Mouse (Mus musculus) forebrain, embryonic 10.5 days (tissue): ENCODE results near the gene Mast4. TPM values are rescaled to one million over a fixed set of nuclear protein-coding genes. Genes with fewer than 3 reads are reported as not detected.

ENCODE experiments used
- DNase-seq: peaks from one replicate; pipeline ENCODE4 v3.0.0-alpha.2; 2017; ENCODE audit warnings: low spot score; ENCODE audit errors: extremely low spot score
- H3K27ac ChIP-seq: fragments of 300-500 bp; sonication (generic); 2 replicates; pipeline ENCODE4 v1.5.1; 2016; ENCODE audit warnings: mild to moderate bottlenecking
- H3K27me3 ChIP-seq: fragments of 300-500 bp; sonication (generic); 2 replicates; pipeline ENCODE4 v1.6.1; 2016; ENCODE audit warnings: mild to moderate bottlenecking; ENCODE audit not compliant: poor library complexity, severe bottlenecking
- H3K36me3 ChIP-seq: fragments of 300-500 bp; sonication (generic); replicated peaks from 2 replicates; pipeline ENCODE4 v1.6.1; 2016; ENCODE audit warnings: mild to moderate bottlenecking, moderate library complexity
- H3K4me1 ChIP-seq: fragments of 300-500 bp; sonication (generic); 2 replicates; pipeline ENCODE4 v1.6.1; 2016
- H3K4me3 ChIP-seq: fragments of 300-500 bp; sonication (generic); 2 replicates; pipeline ENCODE4 v1.5.1; 2016; ENCODE audit warnings: mild to moderate bottlenecking, moderate library complexity
- H3K9me3 ChIP-seq: fragments of 300-500 bp; sonication (generic); 2 replicates; pipeline ENCODE4 v1.6.1; 2016; ENCODE audit warnings: mild to moderate bottlenecking, moderate library complexity
- WGBS: fragments of 180-500 bp; shearing (Covaris S2); methylation state at CpG from one replicate; pipeline ENCODE4 v1.1.7; 2016; 5-methylcytosine and 5-hydroxymethylcytosine counted together
- polyA plus RNA-seq: library from polyadenylated mRNA; unstranded; fragments of >200 nt; fragmentation: Nextera tagmentation; extraction: Ambion mirVana; gene quantifications from 2 replicates; pipeline ENCODE4 v1.2.1, GENCODE M21; 2016

Gene Mast4
- polyA plus RNA-seq, 1 experiment from 2014 or later, result 18.3 TPM

- no peak overlapping the region for H3K27ac ChIP-seq
- H3K36me3 ChIP-seq, result no peaks in the 10 kb centered on the region
- peak; percentile 26 for DNase-seq
- peaks cover 3% of the 10 kb centered on the region; the same call in 1 of the 2 replicates for H3K27me3 ChIP-seq
- peak overlapping the region; percentile 47 for H3K4me3 ChIP-seq
- peaks cover 15% of the 10 kb centered on the region for H3K4me1 ChIP-seq
- H3K9me3 ChIP-seq, result no peaks in the 10 kb centered on the region
- whole genome bisulfite sequencing, result 10% methylated on average over 15 of the region's 15 CpGs
These were observed 376.6 kb downstream of the Mast4 start for GRCm38 (mm10) chr13:102957508-102958272.

DNA sequence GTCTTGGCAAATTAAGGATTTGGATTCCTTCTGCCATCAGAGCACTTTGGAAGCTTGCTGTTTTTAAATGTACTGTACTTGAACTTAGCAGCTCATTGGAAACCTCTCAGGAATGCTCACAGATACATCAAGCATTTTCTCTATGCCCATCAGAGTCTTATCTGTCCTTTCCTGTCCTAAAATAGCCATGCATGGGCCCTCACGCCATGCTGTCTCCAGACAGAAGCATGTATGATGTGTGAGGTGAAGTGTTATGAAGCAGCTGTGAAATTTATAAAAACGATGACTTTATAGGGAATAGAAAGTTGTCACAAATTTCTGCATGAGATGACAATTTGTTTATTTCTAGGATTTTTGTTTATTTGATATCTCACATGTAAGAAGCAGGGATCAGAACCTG is 378.8 kb downstream of the Mast4 start:
- DNase-seq, result no peak
- no peaks in the 10 kb centered on the region for H3K36me3 ChIP-seq
- H3K9me3 ChIP-seq, result no peaks in the 10 kb centered on the region
- H3K27me3 ChIP-seq, result peaks cover 3% of the 10 kb centered on the region; the same call in 1 of the 2 replicates
- no peak overlapping the region for H3K27ac ChIP-seq
- 82% methylated on average over 2 of the region's 2 CpGs for WGBS
- no peak overlapping the region for H3K4me3 ChIP-seq
- H3K4me1 ChIP-seq, result peaks cover 16% of the 10 kb centered on the region

- no peaks in the 10 kb centered on the region for H3K36me3 ChIP-seq
- H3K27ac ChIP-seq, result no peak overlapping the region
- DNase-seq, result no peak
- H3K4me1 ChIP-seq, result peaks cover 20% of the 10 kb centered on the region
- no peak overlapping the region for H3K4me3 ChIP-seq
- H3K27me3 ChIP-seq, result no peaks in the 10 kb centered on the region
- H3K9me3 ChIP-seq, result no peaks in the 10 kb centered on the region
- 47% methylated on average over 7 of the region's 7 CpGs for WGBS
These were observed 384.5 kb downstream of the Mast4 start for GRCm38 (mm10) chr13:102949756-102950155.

GRCm38 (mm10) chr13:102948966-102949365 is 385.3 kb downstream of the Mast4 start:
- H3K36me3 ChIP-seq, result no peaks in the 10 kb centered on the region
- no peaks in the 10 kb centered on the region for H3K9me3 ChIP-seq
- H3K4me1 ChIP-seq, result peaks cover 20% of the 10 kb centered on the region
- no peak overlapping the region for H3K4me3 ChIP-seq
- DNase-seq, result no peak
- no peaks in the 10 kb centered on the region for H3K27me3 ChIP-seq
- WGBS, result 91% methylated on average over 3 of the region's 3 CpGs
- H3K27ac ChIP-seq, result no peak overlapping the region

DNA sequence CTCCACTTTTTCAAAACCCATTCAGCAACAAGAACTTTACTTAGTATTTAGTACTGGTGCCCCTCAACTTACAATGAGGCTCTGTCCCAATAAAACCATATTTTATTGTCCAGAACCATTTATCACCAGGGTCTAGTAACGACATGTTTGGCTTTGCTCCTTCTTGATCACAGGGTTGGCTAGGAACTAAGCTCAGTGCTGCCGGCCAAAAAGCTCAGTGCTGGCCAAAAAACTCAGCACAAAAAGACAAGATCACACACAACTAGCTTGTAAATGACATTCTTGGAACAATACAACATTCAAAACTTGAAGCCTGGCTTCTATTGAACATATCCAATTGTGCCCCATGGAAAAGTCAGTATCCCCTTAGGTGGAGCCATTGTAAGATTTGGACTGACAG is 386.8 kb downstream of the Mast4 start:
- no peak for DNase-seq
- no peaks in the 10 kb centered on the region for H3K36me3 ChIP-seq
- H3K4me3 ChIP-seq, result no peak overlapping the region
- H3K9me3 ChIP-seq, result no peaks in the 10 kb centered on the region
- WGBS, result 88% methylated on average over 2 of the region's 2 CpGs
- H3K27me3 ChIP-seq, result no peaks in the 10 kb centered on the region
- peaks cover 20% of the 10 kb centered on the region for H3K4me1 ChIP-seq
- H3K27ac ChIP-seq, result no peak overlapping the region

GRCm38 (mm10) chr13:102946024-102946821 is 388.1 kb downstream of the Mast4 start:
- Histone ChIP-seq H3K9me3 (no peaks in the 10 kb centered on the region), H3K4me3 (no peak overlapping the region), H3K36me3 (no peaks in the 10 kb centered on the region), H3K27me3 (no peaks in the 10 kb centered on the region), H3K27ac (no peak overlapping the region), H3K4me1 (peaks cover 20% of the 10 kb centered on the region)
- WGBS, result 86% methylated on average over 13 of the region's 13 CpGs
- DNase-seq, result no peak

DNA sequence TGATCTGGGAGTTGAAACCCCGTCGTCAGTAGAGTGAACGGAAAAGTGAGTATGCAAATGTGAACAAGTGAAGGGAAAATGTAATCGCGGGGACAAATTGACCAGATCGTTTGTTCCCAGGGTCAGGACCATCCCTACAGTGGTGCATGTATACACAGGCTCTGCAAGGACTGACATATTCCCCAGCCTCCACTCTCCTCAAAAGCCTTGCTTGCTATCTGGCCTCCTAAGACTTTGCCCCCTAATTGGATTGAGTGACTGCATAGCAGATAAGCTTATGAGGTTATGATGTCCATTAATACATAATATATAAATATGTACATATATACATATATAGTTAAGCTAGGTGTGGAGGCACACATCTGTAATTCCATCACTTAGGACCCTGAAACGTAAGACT is 388.8 kb downstream of the Mast4 start:
- Histone ChIP-seq H3K4me1 (peaks cover 19% of the 10 kb centered on the region), H3K9me3 (no peaks in the 10 kb centered on the region), H3K27me3 (no peaks in the 10 kb centered on the region), H3K36me3 (no peaks in the 10 kb centered on the region), H3K27ac (no peak overlapping the region), H3K4me3 (no peak overlapping the region)
- WGBS, result 95% methylated on average over 7 of the region's 7 CpGs
- DNase-seq, result no peak

DNA sequence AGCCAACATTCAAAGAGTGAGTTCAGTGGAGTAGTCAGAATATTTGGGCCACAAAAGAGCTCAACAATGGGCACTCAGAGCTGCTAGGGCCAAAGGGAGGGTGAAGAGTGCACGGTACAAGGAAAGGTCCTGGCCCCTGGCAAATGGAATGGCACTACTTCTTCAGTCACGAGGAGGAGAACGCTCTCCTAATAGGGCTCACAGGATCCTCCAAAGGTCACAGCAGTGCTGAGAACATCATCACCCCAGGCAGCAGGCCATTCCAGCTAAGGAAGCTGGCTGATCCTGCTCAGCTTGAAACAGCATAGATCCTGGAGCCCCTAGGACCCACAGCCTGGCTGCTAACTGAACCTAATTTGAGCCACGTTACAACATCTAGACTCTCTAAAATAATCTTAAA is 389.8 kb downstream of the Mast4 start:
- H3K9me3 ChIP-seq, result no peaks in the 10 kb centered on the region
- peaks cover 10% of the 10 kb centered on the region for H3K4me1 ChIP-seq
- H3K27ac ChIP-seq, result no peak overlapping the region
- no peaks in the 10 kb centered on the region for H3K36me3 ChIP-seq
- 76% methylated on average over 4 of the region's 4 CpGs for WGBS
- no peak for DNase-seq
- no peak overlapping the region for H3K4me3 ChIP-seq
- H3K27me3 ChIP-seq, result no peaks in the 10 kb centered on the region

- no peaks in the 10 kb centered on the region for H3K27me3 ChIP-seq
- no peaks in the 10 kb centered on the region for H3K9me3 ChIP-seq
- H3K4me3 ChIP-seq, result no peak overlapping the region
- H3K36me3 ChIP-seq, result no peaks in the 10 kb centered on the region
- no peak for DNase-seq
- no peak overlapping the region for H3K27ac ChIP-seq
- H3K4me1 ChIP-seq, result peaks cover 8% of the 10 kb centered on the region
- 89% methylated on average over 2 of the region's 2 CpGs for WGBS
These were observed 391.7 kb downstream of the Mast4 start for GRCm38 (mm10) chr13:102942557-102942956.

DNA sequence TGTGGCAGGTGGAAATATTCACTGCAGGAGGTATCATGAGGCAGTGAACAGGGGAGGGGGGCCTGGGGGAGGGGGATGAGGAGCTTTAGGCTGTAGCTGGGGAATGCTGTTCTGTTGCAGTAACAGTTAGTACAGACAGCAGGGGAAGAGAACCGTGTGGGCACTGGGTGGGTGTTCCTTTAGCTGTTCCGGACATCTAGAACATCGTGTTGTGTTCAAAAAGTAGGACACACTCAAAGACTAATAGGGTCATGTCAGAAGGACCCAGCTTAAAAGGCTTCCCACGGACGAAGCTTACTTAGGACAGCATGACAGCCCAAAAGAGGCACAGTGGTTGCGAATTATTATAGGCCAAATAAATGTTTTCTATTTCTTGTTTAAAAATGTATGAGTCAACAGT is 393.8 kb downstream of the Mast4 start:
- 91% methylated on average over 6 of the region's 6 CpGs for WGBS
- no peaks in the 10 kb centered on the region for H3K36me3 ChIP-seq
- no peaks in the 10 kb centered on the region; the same call in 1 of the 2 replicates for H3K4me1 ChIP-seq
- DNase-seq, result no peak
- H3K27ac ChIP-seq, result no peak overlapping the region
- no peaks in the 10 kb centered on the region for H3K9me3 ChIP-seq
- no peak overlapping the region for H3K4me3 ChIP-seq
- H3K27me3 ChIP-seq, result no peaks in the 10 kb centered on the region

- WGBS, result 88% methylated on average over 2 of the region's 2 CpGs
- Histone ChIP-seq H3K9me3 (no peaks in the 10 kb centered on the region), H3K27ac (no peak overlapping the region), H3K36me3 (no peaks in the 10 kb centered on the region), H3K27me3 (no peaks in the 10 kb centered on the region), H3K4me1 (no peaks in the 10 kb centered on the region), H3K4me3 (no peak overlapping the region)
- DNase-seq, result no peak
These were observed 398.1 kb downstream of the Mast4 start for GRCm38 (mm10) chr13:102936233-102936632.

GRCm38 (mm10) chr13:102935788-102936187 is 398.5 kb downstream of the Mast4 start:
- Histone ChIP-seq H3K4me3 (no peak overlapping the region), H3K4me1 (no peaks in the 10 kb centered on the region), H3K36me3 (no peaks in the 10 kb centered on the region), H3K27me3 (no peaks in the 10 kb centered on the region), H3K27ac (no peak overlapping the region), H3K9me3 (no peaks in the 10 kb centered on the region)
- 94% methylated on average over 3 of the region's 3 CpGs for WGBS
- no peak for DNase-seq

- Histone ChIP-seq H3K27me3 (no peaks in the 10 kb centered on the region), H3K4me1 (no peaks in the 10 kb centered on the region), H3K36me3 (no peaks in the 10 kb centered on the region), H3K9me3 (no peaks in the 10 kb centered on the region), H3K27ac (no peak overlapping the region), H3K4me3 (no peak overlapping the region)
- no peak for DNase-seq
- 93% methylated on average over 5 of the region's 5 CpGs for WGBS
These were observed 400.6 kb downstream of the Mast4 start for GRCm38 (mm10) chr13:102933702-102934101.
